Mouse (Mus musculus): ENCODE measurements around the gene Fam19a5.

Fam19a5 gene

DNA sequence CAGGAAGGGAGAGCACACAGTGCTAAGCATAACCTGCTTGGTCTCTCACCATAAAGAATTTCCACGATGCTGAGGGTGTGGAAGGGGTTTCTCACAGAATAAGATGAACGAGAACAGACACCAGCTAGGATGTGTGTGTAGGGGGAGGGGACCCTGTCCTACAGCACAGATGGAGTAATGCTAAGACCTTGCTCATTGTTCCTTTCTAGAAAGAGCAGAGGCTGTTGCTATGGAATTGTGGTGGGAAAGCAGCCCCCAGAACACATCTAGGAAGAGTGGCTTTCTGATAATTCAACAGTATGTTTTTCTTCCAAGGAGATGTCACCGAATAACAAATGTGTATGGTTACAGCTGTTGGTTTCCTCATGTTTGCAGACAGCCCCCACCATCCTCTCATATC, 211.4 kb downstream of the Fam19a5 start:
- DNase-seq (ENCODE audit: low read depth), result no peak

DNA sequence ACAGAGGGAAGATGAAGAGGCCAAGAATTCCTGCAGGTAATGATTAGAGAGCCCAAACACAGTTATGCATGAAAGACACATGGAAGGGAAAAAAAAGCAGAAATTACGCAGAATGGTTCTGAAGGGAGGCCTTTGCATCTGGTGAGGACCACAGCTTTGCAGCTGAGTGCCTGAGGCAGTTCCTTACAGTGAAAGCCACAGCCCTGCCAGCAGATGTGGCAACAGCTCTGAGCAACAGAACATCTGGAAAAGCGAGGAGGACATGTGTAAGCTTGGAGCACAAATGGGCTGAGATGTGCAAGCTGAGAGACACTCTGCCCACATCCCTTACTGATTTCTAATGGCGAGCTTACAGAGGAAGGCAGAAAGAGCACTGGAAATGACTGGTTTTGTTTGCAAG, 221.8 kb downstream of the Fam19a5 start:
- no peak for DNase-seq (ENCODE audit: low read depth)

DNA sequence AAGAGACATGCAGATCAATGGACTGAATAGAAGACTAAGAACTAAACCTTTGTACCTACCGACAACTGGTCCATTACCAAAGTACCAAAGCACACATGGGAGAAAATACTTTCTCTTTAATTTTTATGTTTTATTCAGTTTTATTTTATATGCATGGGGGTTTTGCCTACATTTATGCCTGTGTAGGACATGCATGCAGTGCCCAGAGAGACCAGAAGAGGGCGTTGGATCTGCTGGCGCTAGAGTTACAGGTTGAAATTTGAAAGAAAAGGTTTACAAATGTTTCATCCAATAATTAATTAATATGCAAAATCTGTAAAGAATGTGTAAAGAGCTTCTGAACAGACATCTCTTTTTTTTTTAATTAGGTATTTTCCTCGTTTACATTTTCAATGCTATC, 229.9 kb downstream of the Fam19a5 start:
- DNase-seq (ENCODE audit: low read depth), result no peak

DNA sequence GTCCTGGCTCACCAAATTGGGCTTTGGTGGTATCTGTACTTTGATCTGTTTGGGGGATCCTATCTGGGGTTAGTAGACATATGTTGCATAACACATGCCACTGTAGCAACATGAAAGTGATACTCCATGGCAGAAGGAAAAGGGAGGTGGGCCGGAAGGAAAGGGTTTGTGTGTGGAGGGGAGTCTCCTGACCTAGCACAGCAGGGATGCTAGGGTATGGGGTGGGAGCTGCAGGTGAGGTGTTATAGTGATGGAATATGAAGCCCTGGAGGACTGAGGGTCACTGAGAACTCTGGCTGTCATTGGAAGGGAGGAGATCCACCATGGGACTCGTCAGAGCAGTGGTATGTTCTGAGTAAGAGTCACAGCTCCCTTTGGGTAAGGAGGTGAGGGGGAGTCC, 239.2 kb downstream of the Fam19a5 start:
- DNase-seq (ENCODE audit: low read depth), result no peak

DNA sequence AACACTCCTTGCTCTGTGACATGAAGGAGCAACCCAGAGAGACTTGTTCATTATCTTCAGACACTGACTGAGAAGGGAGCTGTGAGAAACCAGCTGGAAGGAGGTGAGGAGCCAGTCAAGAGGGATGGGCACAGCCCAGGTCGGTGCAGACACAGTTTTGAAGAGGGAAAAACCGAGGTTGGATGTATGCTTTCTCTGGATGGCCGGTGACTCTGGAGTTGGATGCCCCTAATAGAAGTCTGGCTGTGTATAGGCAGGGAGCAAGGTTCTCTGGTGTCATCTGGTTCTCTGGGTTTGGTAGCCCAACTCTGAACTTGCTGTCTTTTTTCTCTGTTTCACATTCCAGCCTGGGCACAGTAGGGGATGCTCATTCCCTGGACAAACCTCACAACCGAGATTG, 245.6 kb downstream of the Fam19a5 start:
- DNase-seq (ENCODE audit: low read depth), result no peak

DNA sequence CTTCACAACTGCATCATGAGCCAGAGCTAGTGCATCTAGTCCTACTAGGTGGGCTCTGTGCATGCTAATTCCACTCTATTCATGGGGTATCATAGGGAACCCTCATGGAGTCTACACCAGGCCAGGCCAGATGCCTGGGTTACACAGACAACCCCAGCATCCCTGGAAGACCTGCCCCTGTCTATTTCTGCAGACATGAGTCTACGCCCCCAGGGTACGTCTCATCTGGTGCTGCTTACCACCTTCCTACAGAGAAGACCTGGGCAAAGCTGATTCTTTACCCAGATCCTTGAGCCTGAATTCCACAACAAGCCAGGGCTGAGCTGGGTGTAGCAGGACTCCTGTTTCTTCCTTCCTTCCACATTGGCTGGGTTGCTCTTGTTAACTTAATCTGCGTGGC, 249.6 kb downstream of the Fam19a5 start:
- DNase-seq (ENCODE audit: low read depth), result no peak

DNA sequence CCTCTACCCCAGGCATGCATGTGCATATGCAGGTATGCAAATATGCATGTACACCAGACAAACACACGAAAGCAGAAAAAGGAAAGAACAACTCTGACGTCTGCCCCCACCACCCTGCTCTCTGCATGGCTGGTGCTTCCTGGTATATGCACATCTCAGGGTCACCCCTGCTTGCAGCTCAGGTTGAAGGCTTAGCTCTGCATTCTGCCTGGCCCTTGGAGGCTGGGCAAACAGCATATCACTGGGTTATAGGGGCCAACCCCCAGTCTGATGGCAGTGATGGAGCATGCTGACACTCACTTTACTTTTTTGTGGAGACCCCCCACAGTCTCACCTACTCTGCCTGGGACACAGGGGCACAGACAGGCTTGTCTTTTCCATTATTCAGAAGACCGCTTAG, 252.5 kb downstream of the Fam19a5 start:
- no peak for DNase-seq (ENCODE audit: low read depth)
